Mouse (Mus musculus) kidney, embryonic 16.5 days (tissue): ENCODE data around the gene Prdm10. TPM values are rescaled to one million over a fixed set of nuclear protein-coding genes. Genes with fewer than 3 reads are reported as not detected.

Experiments
- ATAC-seq: fragments of 200-750 bp; cut with Nextera tagmentation; 2 replicates; pipeline ENCODE4 v1.8.0; 2017; ENCODE audit warnings: moderate TSS enrichment; ENCODE audit not compliant: low FRiP score, low TSS enrichment
- H3K27ac ChIP-seq: fragments of 300-500 bp; sonication (generic); 2 replicates; pipeline ENCODE4 v1.5.1; 2014; ENCODE audit warnings: low read length
- H3K27me3 ChIP-seq: fragments of 300-500 bp; sonication (generic); 2 replicates; pipeline ENCODE4 v1.6.1; 2014; ENCODE audit warnings: low read length, control low read depth, mixed read lengths; ENCODE audit not compliant: insufficient read depth
- H3K36me3 ChIP-seq: fragments of 300-500 bp; sonication (generic); 2 replicates; pipeline ENCODE4 v1.6.1; 2014; ENCODE audit warnings: low read length, control low read depth, mixed read lengths; ENCODE audit not compliant: insufficient read depth
- H3K4me1 ChIP-seq: fragments of 300-500 bp; sonication (generic); 2 replicates; pipeline ENCODE4 v1.6.1; 2014; ENCODE audit warnings: low read length, control low read depth, mixed read lengths; ENCODE audit not compliant: insufficient read depth
- H3K4me2 ChIP-seq: fragments of 300-500 bp; sonication (generic); replicated peaks from 2 replicates; pipeline ENCODE4 v1.6.1; 2014; ENCODE audit warnings: low read depth, low read length
- H3K4me3 ChIP-seq: fragments of 300-500 bp; sonication (generic); 2 replicates; pipeline ENCODE4 v1.5.1; 2014; ENCODE audit warnings: mild to moderate bottlenecking, low read length
- H3K9ac ChIP-seq: fragments of 300-500 bp; sonication (generic); replicated peaks from 2 replicates; pipeline ENCODE4 v1.6.1; 2014; ENCODE audit warnings: low read length
- H3K9me3 ChIP-seq: fragments of 300-500 bp; sonication (generic); 2 replicates; pipeline ENCODE4 v1.6.1; 2016; ENCODE audit warnings: low read length, control low read depth
- WGBS: fragments of 180-500 bp; shearing (Covaris S2); extraction: QIAGEN DNeasy Blood & Tissue Kit; methylation state at CpG from one replicate; pipeline ENCODE4 v1.1.7; 2014; 5-methylcytosine and 5-hydroxymethylcytosine counted together
- polyA plus RNA-seq: library from polyadenylated mRNA; unstranded; fragments of >200 nt; fragmentation: Nextera tagmentation; extraction: Ambion mirVana; gene quantifications from 2 replicates; pipeline ENCODE4 v1.2.1, GENCODE M21; 2015

Gene Prdm10
- polyA plus RNA-seq, 1 experiment from 2014 or later = 5.4 TPM

DNA sequence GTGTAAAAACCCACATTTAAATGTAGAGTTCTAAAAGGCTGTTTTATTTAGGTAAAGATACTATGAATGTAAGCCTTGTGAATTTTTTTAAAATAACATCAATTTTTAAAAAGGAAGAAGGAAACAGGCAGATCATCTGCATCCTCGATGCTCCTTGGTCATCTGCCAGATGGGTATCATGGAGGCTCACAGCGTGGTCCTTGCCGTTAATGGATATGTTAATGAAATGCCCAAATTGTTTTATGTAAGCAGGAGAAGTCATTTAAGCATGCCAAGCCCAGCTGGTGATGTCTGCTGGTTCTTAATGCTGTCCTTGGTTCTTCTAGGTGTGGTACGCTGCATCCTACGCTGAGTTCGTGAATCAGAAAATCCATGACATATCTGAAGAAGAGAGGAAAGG lies 54.7 kb downstream of the Prdm10 start:
- no peak overlapping the region for H3K27ac ChIP-seq
- no peaks in the 10 kb centered on the region for H3K9me3 ChIP-seq
- H3K4me1 ChIP-seq = no peaks in the 10 kb centered on the region
- ATAC-seq = no peak
- 88% methylated on average over 6 of the region's 6 CpGs for WGBS
- no peak overlapping the region for H3K4me2 ChIP-seq
- no peak overlapping the region for H3K4me3 ChIP-seq
- no peaks in the 10 kb centered on the region for H3K27me3 ChIP-seq
- 0 out of 2 replicates have a peak, but pooled peaks cover 2% of the 10 kb centered on the region for H3K36me3 ChIP-seq
- no peak overlapping the region for H3K9ac ChIP-seq

- H3K4me3 ChIP-seq = no peak overlapping the region
- no peaks in the 10 kb centered on the region for H3K4me1 ChIP-seq
- H3K27ac ChIP-seq = no peak overlapping the region
- H3K36me3 ChIP-seq = no peaks in the 10 kb centered on the region
- no peak overlapping the region for H3K9ac ChIP-seq
- no peak for ATAC-seq
- H3K27me3 ChIP-seq = no peaks in the 10 kb centered on the region
- 65% methylated on average over 11 of the region's 11 CpGs for WGBS
- H3K9me3 ChIP-seq = no peaks in the 10 kb centered on the region
- no peak overlapping the region for H3K4me2 ChIP-seq
Observed at GRCm38 (mm10) chr9:31344289-31344831, 64.0 kb downstream of the Prdm10 start.

GRCm38 (mm10) chr9:31346575-31347080 lies 66.3 kb downstream of the Prdm10 start:
- Histone ChIP-seq H3K27ac (no peak overlapping the region), H3K36me3 (no peaks in the 10 kb centered on the region), H3K4me2 (no peak overlapping the region), H3K9ac (no peak overlapping the region), H3K4me3 (no peak overlapping the region), H3K9me3 (no peaks in the 10 kb centered on the region), H3K27me3 (no peaks in the 10 kb centered on the region), H3K4me1 (no peaks in the 10 kb centered on the region)
- no peak for ATAC-seq
- 72% methylated on average over 15 of the region's 15 CpGs for WGBS

GRCm38 (mm10) chr9:31348458-31348857 lies 68.1 kb downstream of the Prdm10 start:
- Histone ChIP-seq H3K27me3 (no peaks in the 10 kb centered on the region), H3K4me3 (no peak overlapping the region), H3K4me1 (no peaks in the 10 kb centered on the region), H3K9ac (no peak overlapping the region), H3K27ac (no peak overlapping the region), H3K36me3 (no peaks in the 10 kb centered on the region), H3K9me3 (no peaks in the 10 kb centered on the region), H3K4me2 (no peak overlapping the region)
- no peak for ATAC-seq
- 75% methylated on average over 4 of the region's 4 CpGs for WGBS

DNA sequence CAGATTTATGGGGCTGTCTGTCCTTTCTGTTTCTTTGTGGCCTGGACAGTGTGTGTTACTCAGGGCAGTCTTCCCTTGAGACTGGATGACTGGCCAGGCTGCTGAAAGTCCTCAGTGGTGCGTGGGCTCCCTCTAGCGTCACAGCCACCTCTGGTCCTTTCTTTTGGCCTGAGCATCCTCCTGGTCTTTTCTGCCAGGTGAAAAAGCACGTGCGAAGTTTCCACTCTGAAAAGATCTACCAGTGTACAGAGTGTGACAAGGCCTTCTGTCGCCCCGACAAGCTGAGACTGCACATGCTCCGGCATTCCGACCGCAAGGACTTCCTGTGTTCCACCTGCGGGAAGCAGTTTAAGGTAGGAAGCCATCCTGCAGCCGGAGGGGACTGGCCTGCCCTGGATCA lies 68.6 kb downstream of the Prdm10 start:
- Histone ChIP-seq H3K9ac (no peak overlapping the region), H3K4me1 (no peaks in the 10 kb centered on the region), H3K4me3 (no peak overlapping the region), H3K27ac (no peak overlapping the region), H3K36me3 (no peaks in the 10 kb centered on the region), H3K27me3 (no peaks in the 10 kb centered on the region), H3K9me3 (no peaks in the 10 kb centered on the region), H3K4me2 (no peak overlapping the region)
- WGBS = 67% methylated on average over 11 of the region's 11 CpGs
- ATAC-seq = peak; percentile 69; the same call in 1 of the 2 replicates

GRCm38 (mm10) chr9:31352716-31353115 lies 72.4 kb downstream of the Prdm10 start:
- Histone ChIP-seq H3K27me3 (no peaks in the 10 kb centered on the region), H3K4me2 (no peak overlapping the region), H3K9ac (no peak overlapping the region), H3K27ac (no peak overlapping the region), H3K4me3 (no peak overlapping the region), H3K36me3 (peaks cover 8% of the 10 kb centered on the region; the same call in 1 of the 2 replicates), H3K4me1 (no peaks in the 10 kb centered on the region), H3K9me3 (no peaks in the 10 kb centered on the region)
- WGBS = 88% methylated on average over 2 of the region's 2 CpGs
- no peak for ATAC-seq

DNA sequence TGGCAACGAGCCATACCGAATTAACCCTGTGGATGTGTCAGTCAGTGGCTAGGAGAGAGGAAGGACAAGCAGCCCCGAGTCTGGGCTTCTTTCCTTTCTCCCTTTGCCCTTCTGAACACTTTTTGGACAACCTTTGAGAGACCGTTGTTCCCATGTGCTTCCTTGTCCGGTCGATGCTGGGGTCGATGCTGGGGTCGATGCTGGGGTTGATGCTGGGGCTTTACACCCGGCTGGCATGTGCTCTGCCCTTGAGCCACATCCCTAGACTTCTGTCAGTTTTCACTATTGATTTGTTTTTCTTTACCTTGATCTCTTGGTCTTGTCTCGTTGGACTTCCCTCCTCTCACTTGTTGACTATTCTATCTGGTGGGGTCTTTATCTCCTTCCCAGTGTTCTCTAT lies 73.2 kb downstream of the Prdm10 start:
- Histone ChIP-seq H3K9ac (no peak overlapping the region), H3K4me1 (no peaks in the 10 kb centered on the region), H3K27ac (no peak overlapping the region), H3K36me3 (peaks cover 8% of the 10 kb centered on the region; the same call in 1 of the 2 replicates), H3K4me3 (no peak overlapping the region), H3K4me2 (no peak overlapping the region), H3K27me3 (no peaks in the 10 kb centered on the region), H3K9me3 (no peaks in the 10 kb centered on the region)
- ATAC-seq = no peak
- 76% methylated on average over 10 of the region's 10 CpGs for WGBS

DNA sequence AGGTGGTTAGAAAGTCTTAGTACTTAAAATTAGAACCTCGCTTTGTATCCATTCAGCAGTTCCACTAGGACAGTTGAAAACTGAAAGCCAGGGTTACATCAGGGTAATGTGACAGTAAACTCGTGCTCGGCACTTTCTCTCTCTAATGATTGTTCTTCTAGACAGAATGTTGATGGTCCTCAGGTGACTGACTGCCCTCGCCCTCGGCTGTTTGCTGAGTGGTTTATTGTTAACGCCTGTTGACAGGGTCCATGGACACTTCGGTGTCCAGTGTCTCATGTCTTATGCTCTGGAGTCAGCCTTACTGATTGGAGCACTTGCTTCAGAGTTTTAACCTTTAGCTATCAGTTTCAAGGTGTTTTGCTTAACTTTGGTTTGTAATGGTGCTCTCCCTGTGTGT lies 73.7 kb downstream of the Prdm10 start:
- no peak for ATAC-seq
- no peaks in the 10 kb centered on the region for H3K4me1 ChIP-seq
- no peak overlapping the region for H3K9ac ChIP-seq
- no peak overlapping the region for H3K4me2 ChIP-seq
- H3K9me3 ChIP-seq = no peaks in the 10 kb centered on the region
- WGBS = 60% methylated on average over 7 of the region's 7 CpGs
- no peaks in the 10 kb centered on the region for H3K27me3 ChIP-seq
- H3K27ac ChIP-seq = no peak overlapping the region
- no peak overlapping the region for H3K4me3 ChIP-seq
- peaks cover 13% of the 10 kb centered on the region for H3K36me3 ChIP-seq

DNA sequence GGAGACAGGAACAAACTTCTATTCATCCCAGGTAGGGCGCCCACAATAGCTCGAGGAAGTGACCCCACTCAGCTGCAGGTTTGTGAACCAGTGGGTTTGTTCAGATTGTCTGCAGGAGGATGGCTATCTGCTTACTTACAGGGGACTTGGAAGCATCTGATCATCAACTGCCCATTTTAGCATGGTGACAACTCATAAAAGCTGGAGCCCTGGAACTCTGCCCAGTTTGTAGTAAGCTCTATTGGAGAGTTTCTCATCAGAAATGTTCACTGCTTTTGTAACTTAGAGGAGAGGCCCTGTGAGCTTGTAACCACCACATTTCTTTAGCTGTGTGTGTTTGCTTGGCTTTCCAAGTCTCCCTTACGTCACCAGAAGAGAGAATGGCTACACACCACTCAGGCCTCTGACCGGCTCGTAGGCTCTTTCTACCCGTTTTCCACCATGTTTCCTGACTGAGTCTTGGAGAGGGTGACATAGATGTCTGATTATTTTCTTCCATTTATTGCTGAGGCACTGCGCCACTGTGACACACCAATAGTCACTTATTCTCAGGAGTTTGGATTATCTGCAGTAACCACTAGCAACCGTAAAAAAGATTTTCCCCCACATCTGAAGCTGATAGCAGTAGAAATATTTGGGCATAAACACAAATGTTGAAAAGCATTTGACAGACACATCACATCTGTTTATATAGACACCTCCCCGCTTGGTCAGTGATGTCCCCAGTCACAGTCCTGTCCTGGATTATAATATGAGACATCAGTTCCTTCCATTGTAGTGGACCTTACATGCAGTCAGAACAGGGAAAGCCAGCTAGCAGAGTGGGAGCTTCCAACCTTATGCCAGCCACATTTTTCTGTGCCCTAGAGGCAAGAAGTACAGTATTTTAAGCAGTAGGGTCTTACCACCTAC lies 83.6 kb downstream of the Prdm10 start:
- H3K27me3 ChIP-seq = no peaks in the 10 kb centered on the region
- no peaks in the 10 kb centered on the region for H3K9me3 ChIP-seq
- H3K4me1 ChIP-seq = no peaks in the 10 kb centered on the region
- WGBS = 86% methylated on average over 9 of the region's 9 CpGs
- no peak overlapping the region for H3K4me3 ChIP-seq
- H3K27ac ChIP-seq = no peak overlapping the region
- ATAC-seq = no peak
- H3K36me3 ChIP-seq = peaks cover 11% of the 10 kb centered on the region
- no peak overlapping the region for H3K4me2 ChIP-seq
- no peak overlapping the region for H3K9ac ChIP-seq

DNA sequence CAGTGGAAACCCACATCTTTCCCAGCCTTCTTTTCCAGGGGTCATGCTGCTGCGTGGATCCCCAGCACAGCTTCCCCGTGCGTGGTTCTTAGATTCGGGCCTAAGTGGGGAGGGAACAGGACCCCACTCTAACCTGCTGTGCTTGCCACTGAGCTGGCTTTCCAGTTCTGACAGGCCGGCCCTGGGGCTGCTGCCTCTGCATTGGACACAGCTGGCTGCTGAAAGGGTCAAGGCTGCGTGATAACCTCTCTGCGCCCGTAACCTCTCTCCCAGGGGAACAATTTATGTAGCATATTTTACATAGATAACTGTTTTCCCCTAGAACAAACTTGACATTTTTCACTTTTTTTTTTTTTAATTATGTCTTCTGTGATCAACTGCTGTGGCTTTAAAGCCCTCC lies 84.7 kb downstream of the Prdm10 start:
- Histone ChIP-seq H3K4me3 (no peak overlapping the region), H3K36me3 (peaks cover 9% of the 10 kb centered on the region; the same call in 1 of the 2 replicates), H3K27ac (no peak overlapping the region), H3K9me3 (no peaks in the 10 kb centered on the region), H3K9ac (no peak overlapping the region), H3K4me1 (no peaks in the 10 kb centered on the region), H3K27me3 (no peaks in the 10 kb centered on the region), H3K4me2 (no peak overlapping the region)
- no peak for ATAC-seq
- 60% methylated on average over 8 of the region's 8 CpGs for WGBS
